Mouse (Mus musculus) liver, embryonic 14.5 days (tissue): ENCODE results near the gene Stxbp6.

ENCODE experiments used
- CTCF ChIP-seq: IDR thresholded peaks from 2 replicates; pipeline ENCODE4 v1.5.1; 2016; ENCODE audit warnings: antibody characterized with exemption, low read depth, control low read depth
- EP300 ChIP-seq: IDR thresholded peaks from 2 replicates; pipeline ENCODE4 v1.6.1; 2016; ENCODE audit warnings: antibody characterized with exemption, low read depth

DNA sequence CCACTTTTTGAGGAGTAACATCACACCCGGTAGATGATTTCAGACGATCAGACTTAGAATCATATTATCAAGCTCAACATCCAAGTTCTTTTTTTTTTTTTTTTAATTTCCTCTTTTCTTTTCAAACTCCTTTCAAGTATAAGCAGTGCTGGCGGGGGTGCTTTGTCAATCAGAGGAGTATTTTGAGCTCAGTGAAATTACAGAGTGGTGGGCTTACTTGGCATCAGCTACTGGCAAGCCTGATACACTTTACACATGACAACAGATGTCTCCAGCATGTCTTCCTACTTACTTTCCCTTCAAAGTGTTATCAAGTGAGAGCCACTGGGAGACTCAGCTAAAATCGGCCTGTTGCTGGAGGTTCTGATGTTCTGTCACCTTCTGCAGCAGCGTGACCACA, 21.6 kb downstream of the Stxbp6 start:
- TF ChIP-seq CTCF (no peak), EP300 (no peak)
